Mouse (Mus musculus) liver, adult (tissue): ENCODE results near the gene Cox6a1.

Experiments
- GATA4 ChIP-seq: IDR thresholded peaks from 2 replicates; pipeline ENCODE4 v1.6.1; 2014; ENCODE audit warnings: mild to moderate bottlenecking, low read length; ENCODE audit not compliant: insufficient replicate concordance

The Cox6a1 gene

DNA sequence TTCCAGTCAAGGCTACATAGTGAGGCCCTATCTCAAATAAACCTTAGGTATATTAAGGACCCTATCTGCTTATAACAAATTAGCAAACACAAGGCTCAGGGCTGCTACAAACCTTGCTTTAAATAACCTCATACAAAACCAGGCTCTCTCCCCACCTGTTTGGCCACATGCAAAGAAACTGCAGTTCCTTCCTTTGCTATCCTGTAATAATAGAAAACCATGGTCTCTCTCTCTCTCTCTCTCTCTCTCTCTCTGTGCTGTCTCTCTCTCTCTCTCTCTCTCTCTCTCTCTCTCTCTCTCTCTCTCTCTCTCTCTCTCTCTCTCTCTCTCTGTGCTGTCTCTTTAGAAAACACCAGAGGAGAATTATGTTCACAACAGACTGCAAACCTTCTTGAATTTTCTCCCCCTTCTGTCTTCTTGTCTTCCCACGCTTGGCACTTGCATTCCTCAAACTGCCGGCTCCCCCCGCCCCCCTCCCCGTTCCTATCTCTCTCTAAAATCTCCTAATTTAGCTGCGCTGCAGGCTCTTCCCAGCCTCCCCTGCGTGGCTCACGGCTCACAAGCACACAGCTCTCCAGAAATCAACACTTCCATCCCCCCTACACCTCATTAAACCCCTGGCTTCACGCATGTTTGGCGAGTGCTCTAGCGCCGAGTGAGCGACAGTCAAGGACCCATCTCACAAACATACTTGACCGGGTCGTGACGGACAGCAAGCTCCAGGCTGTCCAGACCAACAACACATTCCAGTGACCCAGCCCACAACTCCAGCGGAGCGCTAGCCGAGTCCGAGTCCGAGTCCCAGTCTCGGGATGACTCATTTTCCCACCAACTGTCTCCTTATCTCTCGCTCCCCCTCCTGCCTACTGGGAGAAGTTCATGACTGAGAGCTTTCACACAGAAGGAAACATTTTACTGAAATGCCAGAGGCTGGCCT, 29.5 kb downstream of the Cox6a1 start:
- TF ChIP-seq GATA4, result peak; percentile 67; the same call in 1 of the 2 replicates

- no peak for TF ChIP-seq GATA4
Observed at GRCm38 (mm10) chr5:115317645-115318328, 31.0 kb downstream of the Cox6a1 start.

GRCm38 (mm10) chr5:115316968-115317644, 31.7 kb downstream of the Cox6a1 start:
- no peak for TF ChIP-seq GATA4

DNA sequence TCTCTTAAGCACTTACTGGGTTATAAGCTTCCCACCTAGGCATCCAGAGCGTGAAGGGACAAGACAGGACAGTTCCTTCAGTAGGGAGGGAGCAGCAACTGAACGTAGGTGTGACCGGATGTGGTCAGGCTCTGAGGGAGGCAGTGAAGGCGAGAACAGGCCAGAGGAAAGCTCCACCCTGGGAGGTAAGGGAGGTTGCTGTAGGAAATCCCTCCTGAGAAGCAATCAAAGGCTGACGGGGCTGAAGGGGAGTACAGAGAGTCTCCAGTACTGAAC, 35.2 kb downstream of the Cox6a1 start:
- TF ChIP-seq GATA4, result no peak

GRCm38 (mm10) chr5:115312816-115313667, 35.7 kb downstream of the Cox6a1 start:
- no peak for TF ChIP-seq GATA4

- no peak for TF ChIP-seq GATA4
Observed at GRCm38 (mm10) chr5:115312354-115312753, 36.4 kb downstream of the Cox6a1 start.

DNA sequence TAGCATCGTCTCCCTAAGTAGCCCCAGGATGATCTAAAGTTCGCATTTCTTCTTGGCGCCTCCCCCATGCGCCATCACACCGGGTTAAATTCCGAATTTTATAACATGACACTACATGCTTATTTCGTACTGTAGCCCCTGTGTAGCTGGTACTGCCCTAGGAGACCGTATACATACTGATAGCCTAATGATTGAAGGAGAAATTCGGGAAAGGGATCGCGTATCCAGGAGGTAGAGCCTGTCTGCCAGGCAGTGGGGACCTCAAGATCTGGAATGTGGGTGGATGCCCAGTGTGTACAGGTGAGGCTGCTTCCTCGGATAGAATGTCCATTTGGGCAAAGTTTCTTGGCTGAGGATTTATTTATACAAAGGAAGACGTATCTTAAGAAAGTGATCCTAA, 47.2 kb downstream of the Cox6a1 start:
- no peak for TF ChIP-seq GATA4

GRCm38 (mm10) chr5:115300792-115301614, 47.8 kb downstream of the Cox6a1 start, which contains the start of gene Dynll1:
Gene Dynll1 (minus strand): TSS chr5:115300999.
- TF ChIP-seq GATA4, result no peak

DNA sequence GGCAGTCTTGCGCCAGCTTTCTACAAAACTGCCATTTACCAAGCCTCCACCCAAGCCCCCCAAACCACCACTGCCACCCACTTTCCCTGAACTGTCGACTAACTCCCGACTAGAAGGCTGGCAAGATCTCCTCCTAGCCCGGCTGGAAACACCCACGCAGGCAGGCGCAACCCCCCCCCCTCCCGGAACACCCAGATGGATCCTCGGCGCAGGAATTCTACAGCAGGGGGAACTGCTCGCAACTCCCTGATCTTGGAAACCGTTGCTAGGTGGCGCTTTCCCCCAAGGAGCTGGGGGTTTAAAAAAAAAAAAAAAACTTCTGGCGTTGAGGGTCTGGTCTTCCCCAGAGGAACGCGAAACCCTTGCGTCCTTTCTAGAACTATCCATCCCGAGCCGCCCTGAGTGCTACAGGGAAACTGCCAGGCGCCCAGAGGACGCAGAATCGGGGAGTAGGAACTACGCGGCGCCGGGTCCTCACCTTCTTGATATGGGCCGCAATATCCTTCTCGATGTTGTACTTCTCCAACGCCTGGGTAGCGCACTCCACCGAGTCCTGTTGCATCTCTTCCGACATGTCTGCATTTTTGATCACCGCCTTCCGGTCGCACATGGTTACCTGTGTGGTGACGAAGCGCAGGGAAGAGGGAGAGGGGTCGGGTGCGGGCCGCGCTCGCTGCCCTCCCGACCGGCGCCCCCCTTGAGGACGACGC, 48.6 kb downstream of the Cox6a1 start:
- TF ChIP-seq GATA4, result no peak

GRCm38 (mm10) chr5:115296347-115296746, 52.4 kb downstream of the Cox6a1 start:
- no peak for TF ChIP-seq GATA4
